ENCODE assay signal across 8 mouse cellular contexts in genomic region chr17:30559536-30559935, GRCm38 (mm10). TPM values are rescaled to one million over a fixed set of nuclear protein-coding genes. Genes with fewer than 3 reads are reported as not detected.
DNase-seq lines count a peak whose midpoint lies in the region; ATAC-seq lines count a peak whose summit lies in the region.

No protein-coding gene starts in this region.

- peak; percentile 46; the same call in 1 of the 2 replicates for ATAC-seq in frontal cortex, adult (ENCODE audit: low TSS enrichment)

- intact Hi-C loops in heart, postnatal 14 days (cut with DNase I) = loop anchor here (1.0 kb wide), 1 partner anchor 32 kb away; no protein-coding TSS in a partner anchor

- DNase-seq in frontal cortex, postnatal 14 days (ENCODE audit: low spot score in 2 of 2) = no peak
- peak; percentile 64 for DNase-seq in right cerebral cortex, postnatal 4 days
- DNase-seq in right cerebral cortex, postnatal 36 days (ENCODE audit: low spot score in 2 of 2) = no peak
- peak; percentile 52 for DNase-seq in cerebellum, adult 8-10 months
- peak; percentile 69 to 81 for DNase-seq in heart, postnatal 14 days
- DNase-seq in lung, postnatal 36 days = peak; percentile 92
- DNase-seq in testis, postnatal 10 days (ENCODE audit: low spot score) = peak; percentile 84

RNA-seq across cellular contexts. Expression of gene Btbd9, which starts 16.8 kb away (rescaled TPM):
- total RNA-seq in heart, postnatal 14 days (2021) = 10 to 100 TPM; 20.9 to 22.4 TPM

Comparison
In these comparisons a context has a peak if more than half of its experiments do, and no peak if none do; other contexts are left out.
1. DNase-seq: peak in right cerebral cortex, postnatal 4 days (single experiment), cerebellum, adult 8-10 months (single experiment), heart, postnatal 14 days (2 of 2), lung, postnatal 36 days (single experiment) and testis, postnatal 10 days (single experiment); none in frontal cortex, postnatal 14 days (0 of 2) and right cerebral cortex, postnatal 36 days (0 of 2).